Mouse (Mus musculus) spleen, adult 12 weeks (tissue): Measurements from ENCODE around the gene Gbf1.

ENCODE experiments used
- DNase-seq: peaks from one replicate; pipeline ENCODE4 v3.0.0; 2022; ENCODE audit warnings: low spot score

The Gbf1 gene

DNA sequence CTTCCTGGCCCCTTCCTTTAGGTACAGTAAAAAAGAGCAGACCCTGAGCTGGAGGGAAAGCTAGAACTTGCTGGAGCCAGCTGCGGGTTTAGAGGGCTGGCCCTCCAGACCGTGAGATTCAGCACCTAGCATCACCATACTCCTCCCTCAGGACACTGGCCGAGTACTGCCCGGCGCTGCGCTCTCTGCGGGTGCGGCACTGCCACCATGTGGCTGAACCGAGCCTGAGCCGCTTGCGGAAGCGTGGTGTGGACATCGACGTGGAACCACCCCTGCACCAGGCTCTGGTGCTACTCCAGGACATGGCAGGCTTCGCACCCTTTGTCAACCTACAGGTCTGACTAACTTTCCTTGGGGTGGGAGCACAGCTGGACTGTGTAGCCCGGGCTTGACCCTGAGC is 177.6 kb downstream of the Gbf1 start:
- DNase-seq: peak; percentile 71

DNA sequence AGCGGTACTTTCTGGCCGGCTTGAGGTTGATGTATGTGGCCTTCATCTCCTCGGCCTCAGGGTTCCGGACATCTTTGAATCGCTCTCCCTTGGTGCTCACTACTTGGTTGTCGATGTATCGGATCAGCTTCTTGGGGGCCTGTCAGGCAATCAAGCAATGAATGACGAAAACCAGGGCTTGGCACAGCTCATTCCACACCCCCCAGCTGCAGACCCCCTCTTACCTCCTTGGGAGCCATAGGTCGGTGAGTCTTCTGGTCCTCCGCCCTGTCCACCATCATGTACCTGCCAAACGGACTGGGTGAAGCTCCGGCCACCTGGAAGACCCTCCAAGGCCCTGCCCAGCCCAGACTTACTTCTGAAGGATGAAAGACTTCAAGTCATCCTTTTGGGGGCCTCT is 178.4 kb downstream of the Gbf1 start:
- DNase-seq: no peak

GRCm38 (mm10) chr19:46331326-46331725 is 179.0 kb downstream of the Gbf1 start:
- no peak for DNase-seq

DNA sequence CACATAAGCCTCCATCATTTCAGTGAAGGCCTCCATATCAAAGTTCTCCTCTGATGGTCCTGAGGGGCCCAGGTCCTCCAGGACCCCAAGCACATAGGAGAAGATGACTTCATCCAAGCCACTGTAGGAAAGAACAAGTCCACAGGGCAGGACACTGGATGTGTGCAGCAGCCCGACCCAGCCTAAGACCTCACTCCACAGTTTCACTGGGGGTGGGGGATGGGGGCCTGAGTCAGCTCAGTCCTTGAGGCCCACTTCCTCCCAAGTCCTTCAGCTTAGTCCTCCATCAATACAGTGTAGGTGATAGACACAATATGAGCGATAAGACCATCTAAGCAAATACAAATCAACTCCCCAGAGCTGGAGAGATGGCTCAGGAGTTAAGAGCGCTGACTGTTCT is 179.6 kb downstream of the Gbf1 start:
- no peak for DNase-seq

DNA sequence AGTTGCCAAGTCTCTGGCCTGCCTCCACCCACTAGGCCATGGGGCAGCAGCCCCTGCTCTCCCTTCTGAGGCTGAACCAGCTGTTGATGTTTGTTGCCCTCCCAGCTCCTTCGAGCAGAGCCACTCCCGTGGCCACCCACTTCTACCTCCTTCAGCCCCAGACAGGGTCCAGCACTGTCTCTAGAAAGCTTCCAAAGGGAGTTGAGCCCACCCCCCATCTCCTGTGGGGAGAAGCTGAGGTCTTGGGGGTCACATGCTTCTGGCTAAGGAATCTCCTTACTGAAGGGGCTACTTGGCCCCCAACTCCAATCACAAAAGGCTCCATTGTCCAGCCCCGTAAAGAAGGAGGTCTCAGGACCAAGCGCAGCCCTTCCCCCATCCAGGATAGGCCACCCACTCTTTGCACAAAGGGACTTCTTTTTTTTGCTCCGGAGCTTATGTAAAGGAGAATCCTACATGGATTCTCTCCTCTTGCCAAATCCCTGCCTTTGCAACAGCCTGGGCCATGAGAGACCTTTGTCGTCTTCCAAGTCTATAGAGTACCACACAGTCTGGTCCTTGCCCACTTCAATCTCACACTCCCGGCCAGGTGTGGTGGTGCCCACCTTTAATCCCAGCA is 180.5 kb downstream of the Gbf1 start:
- no peak for DNase-seq

GRCm38 (mm10) chr19:46333906-46334305 is 181.6 kb downstream of the Gbf1 start:
- DNase-seq: no peak
